Mouse (Mus musculus) c-Kit-positive CD71-positive TER-119-positive erythroid progenitor cells, embryonic 14.5 days (primary cell): ENCODE data around the gene H2-T24.
"Not testable (repeated sequence)": the region's sequence is repeated elsewhere in the genome, so short reads cannot be mapped to it uniquely, and the experiment has no call there.

Experiments
- DNase-seq: peaks from one replicate; pipeline ENCODE4 v3.0.0-alpha.2; 2013; ENCODE audit warnings: low spot score

The H2-T24 gene

GRCm38 (mm10) chr17:36023710-36024654 lies 3.6 kb upstream of the H2-T24 start:
- DNase-seq = no peak

GRCm38 (mm10) chr17:36022922-36023321 lies 2.6 kb upstream of the H2-T24 start:
- DNase-seq = no peak

DNA sequence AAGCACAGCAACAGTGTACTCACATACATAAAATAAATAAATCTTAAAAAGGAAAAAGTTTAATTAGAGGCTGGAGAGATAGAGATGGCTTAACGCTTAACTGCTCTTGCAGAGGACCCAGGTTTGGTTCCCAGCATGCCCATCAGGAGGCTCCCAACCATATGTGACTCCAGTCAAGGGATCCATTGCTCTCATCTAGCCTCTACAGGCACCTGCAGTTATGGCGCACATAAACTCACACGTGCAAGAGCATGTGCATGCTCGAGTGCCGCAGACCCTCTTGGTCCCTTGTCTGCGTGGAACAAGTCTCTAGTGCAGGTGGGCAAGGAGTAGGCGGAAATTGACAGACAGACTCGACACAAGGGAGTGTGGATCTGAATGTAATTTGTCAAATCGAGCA lies 1.7 kb upstream of the H2-T24 start:
- no peak for DNase-seq

- DNase-seq = no peak
Observed at GRCm38 (mm10) chr17:36021309-36021708, 949 bp upstream of the H2-T24 start.

GRCm38 (mm10) chr17:36019519-36019918 lies 841 bp downstream of the H2-T24 start:
- no peak for DNase-seq

DNA sequence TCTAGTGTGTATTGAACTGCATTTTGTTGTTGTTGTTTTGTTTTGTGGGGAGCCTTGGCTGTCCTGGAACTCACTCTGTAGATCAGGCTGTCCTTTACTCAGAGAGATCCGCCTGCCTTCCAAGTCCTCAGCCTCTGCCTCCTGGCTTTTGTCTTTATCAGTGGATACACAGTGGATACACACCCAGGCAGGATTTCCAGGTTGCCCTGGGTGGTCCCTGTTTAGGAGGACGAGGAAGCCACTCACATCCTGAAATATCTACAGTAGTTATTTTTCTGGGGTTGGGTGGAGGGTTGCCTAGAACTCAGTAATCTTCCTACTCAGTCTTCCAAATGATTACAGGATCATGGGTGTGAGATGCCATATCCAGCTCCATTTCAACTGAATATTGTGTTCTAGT lies 1.4 kb downstream of the H2-T24 start:
- DNase-seq = no peak

DNA sequence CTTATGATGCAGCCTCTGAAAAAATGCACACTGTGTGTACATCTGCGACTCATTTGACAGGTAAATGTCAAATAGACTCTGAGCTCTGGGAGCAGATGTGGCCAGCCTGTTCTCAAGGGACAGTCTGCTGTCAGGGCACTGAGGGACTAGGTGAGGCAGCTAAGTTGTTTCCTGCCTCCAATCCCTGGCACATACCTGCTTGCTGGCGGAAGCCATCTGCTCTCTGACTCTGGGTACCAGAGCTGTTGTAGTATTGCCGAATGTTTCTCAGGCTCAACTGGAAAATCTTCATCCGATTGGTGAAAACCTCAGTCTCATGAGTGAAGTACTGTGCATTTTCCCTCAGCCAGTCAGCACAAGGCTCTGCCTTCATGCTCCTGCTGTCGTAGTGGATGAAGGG lies 3.3 kb downstream of the H2-T24 start:
- DNase-seq = no peak

- DNase-seq = no peak
Observed at GRCm38 (mm10) chr17:36014977-36015376, 5.4 kb downstream of the H2-T24 start.

DNA sequence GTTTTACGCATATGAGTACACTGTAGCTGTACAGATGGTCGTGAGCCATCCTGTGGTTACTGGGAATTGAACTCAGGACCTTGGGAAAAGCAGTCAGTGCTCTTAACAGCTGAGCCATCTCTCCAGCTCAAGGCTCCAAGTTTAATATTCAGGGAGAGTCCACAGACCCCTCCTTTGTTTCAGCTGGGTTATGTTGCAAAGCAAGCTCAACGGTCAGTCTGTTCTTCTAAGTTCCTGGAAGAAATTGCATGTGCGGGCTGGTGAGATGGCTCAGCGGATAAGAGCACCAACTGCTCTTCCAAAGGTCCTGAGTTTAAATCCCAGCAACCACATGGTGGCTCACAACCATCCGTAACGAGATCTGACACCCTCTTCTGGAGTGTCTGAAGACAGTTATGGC lies 16.0 kb downstream of the H2-T24 start:
- DNase-seq = not testable (repeated sequence)

GRCm38 (mm10) chr17:36003331-36003730 lies 17.0 kb downstream of the H2-T24 start:
- DNase-seq = no peak

GRCm38 (mm10) chr17:36001966-36002365 lies 18.4 kb downstream of the H2-T24 start:
- DNase-seq = peak; percentile 82

DNA sequence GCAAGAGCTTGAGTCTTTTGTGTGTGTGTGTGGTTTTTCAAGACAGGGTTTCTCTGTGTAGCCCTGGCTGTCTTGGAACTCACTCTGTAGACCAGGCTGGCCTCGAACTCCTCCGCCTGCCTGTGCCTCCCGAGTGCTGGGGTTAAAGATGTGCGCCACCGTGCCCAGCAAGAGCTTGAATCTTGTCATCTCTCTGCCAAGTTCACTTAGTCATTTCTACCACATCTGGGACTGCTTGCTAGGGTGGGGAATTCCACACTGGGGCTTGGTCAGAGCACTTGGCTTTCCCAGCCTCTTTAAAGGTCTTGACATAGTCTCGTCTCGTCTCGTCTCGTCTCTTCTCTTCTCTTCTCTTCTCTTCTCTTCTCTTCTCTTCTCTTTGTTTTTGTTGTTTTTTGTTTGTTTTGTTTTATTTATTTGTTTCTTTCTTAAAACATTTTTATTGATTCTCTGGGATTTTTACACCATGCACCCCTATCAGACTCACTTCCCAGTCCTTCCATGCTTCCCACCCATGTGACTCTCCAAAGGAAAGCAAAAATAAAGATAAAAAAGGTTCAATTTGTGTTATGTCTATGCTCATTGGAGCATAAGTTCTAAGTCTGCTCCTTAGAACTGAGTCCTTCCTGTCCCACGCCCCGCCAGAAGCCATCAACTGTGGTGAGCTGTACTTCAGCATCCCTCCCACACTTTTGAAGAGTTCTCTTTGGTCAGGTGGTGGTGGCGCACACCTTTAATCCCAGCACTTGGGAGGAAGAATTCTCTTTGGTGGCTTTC lies 19.1 kb downstream of the H2-T24 start:
- no peak for DNase-seq

GRCm38 (mm10) chr17:36000349-36000748 lies 20.0 kb downstream of the H2-T24 start:
- no peak for DNase-seq

- DNase-seq = no peak
Observed at GRCm38 (mm10) chr17:35999356-35999755, 21.0 kb downstream of the H2-T24 start.

DNA sequence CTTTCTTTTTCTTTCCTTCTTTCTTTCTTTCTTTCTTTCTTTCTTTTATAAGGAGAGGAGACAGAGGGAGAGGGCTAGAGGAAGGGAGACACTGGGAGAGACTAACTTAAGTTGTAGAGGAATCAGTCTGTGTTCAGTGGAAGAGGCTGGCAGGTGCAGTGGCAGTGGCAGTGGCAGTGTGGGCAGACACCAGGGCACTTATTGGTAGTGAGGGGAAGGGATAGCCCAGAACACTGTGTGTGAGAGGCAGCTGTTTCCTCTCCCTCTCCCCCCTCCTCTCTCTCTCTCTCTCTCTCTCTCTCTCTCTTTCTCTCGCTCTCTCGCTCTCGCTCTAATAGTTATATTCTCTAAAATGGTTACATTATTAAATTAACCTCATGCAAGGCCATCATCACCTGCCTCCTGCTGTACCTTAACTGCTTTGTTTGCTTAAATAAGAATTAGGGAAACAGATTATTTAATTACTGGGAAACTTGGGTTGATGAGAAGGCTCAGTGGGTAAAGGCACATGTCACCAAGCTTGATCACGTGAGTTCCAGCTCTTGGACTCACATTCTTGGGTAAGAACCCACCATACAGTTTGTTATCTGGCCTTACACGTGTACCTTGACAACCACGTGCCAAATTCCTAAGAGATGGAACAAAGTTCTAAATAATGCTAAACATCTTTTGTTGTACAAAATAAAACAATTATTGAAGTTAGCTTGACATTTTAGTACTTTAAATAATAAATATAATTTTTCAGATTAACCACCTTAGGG lies 21.6 kb downstream of the H2-T24 start:
- no peak for DNase-seq

DNA sequence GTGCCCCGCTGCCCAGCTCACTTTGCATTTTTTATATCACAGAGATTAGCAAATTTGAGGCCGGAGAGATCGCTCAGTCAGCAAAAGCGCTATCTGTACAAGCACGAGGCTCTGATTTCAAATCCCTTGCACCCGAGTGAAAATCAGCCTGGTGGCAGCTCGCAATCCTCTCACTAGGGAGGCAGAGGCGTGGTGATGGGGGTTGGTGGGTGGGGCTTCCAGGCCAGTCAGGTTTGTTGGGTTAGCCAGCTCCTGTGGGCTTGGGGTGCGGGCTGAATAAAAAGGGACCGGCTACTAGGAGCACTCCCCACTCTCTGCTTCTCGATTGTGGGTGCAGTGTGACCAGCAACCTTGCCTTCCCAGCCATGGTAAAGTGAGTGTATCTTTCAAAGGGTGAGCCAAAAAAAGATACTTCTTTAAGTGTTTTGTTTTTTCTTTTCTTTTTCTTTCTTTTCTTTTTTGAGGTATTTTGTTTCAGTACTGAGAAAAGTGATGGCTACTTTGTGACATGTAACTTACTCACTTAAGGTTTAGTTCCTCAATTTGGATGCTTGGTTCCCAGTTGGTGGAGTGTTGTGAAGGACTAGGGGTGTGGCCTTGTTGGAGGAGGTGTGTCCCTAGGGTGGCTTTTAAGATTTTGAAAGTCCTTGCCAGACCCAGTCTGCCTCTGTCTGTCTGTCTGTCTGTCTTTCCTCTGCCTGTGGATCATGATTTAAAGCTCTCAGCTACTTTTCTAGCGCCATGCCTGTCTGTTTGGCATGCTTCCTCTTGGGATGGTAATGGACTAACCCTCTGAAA lies 22.4 kb downstream of the H2-T24 start:
- no peak for DNase-seq

- peak; percentile 99 for DNase-seq
Observed at GRCm38 (mm10) chr17:35996949-35997348, 23.4 kb downstream of the H2-T24 start.

DNA sequence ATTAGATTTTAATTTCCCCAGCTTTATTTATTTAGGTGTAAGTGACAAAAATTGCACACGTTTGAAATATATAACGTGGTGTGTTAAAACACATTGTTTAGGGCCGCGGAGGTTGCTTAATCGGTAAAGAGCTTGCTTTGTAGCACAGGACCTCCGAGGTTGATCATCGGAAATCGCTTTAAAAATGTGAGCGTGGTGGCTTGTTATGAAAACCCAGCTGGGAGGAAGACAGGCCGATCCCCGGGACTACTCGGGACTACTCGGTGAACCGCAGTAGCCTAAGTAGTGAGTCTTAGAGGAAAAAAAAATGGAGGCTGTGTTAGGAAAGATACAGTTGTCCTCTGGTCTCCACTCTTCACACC lies 25.5 kb downstream of the H2-T24 start:
- no peak for DNase-seq

- DNase-seq = peak; percentile 82
Observed at GRCm38 (mm10) chr17:35994175-35994878, 26.0 kb downstream of the H2-T24 start.

- peak; percentile 78 for DNase-seq
Observed at GRCm38 (mm10) chr17:35993675-35994074, 26.7 kb downstream of the H2-T24 start.

DNA sequence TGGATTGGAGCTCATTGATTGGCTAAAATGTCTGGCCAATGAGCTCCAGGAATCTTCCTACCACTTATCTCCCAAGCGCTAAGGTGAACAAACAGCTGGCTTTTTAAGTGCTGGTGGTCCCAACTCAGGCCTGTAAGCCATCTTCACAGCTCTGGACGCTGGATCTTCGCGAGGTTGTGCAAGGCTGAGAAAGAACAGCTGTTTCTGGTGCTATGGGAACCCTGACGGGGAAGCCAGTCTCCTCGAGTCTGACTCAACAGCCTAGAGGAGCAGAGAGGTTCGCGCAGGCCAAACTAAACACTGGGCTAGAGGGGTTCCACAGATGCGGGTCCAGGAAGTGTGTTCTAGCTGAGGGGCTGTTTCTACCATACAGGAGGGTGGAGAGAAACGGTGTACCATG lies 28.6 kb downstream of the H2-T24 start:
- DNase-seq = no peak
